In genomic region chr6:82790864-82791263, GRCm38 (mm10) we compare ENCODE assay signal across 26 mouse cellular contexts.
"Had no signal": no experiment of that assay in that cellular context is flagged by ENCODE, and none has a peak within 500 bp of the region (broad histone marks: within the 10 kb centered on the region; RNA-seq: fewer than 3 reads in every experiment).

No protein-coding gene starts in this region.

- H3K9me3 ChIP-seq: heart, embryonic 13.5 days; heart, embryonic 15.5 days; hindbrain, embryonic 13.5 days; hindbrain, embryonic 15.5 days; kidney, embryonic 15.5 days; limb, embryonic 10.5 days; liver, embryonic 13.5 days had no signal

- H3K27ac ChIP-seq: heart, embryonic 13.5 days; heart, embryonic 15.5 days; hindbrain, embryonic 13.5 days; hindbrain, embryonic 15.5 days; hindbrain, postnatal 0 days; kidney, embryonic 15.5 days; kidney, postnatal 0 days; limb, embryonic 10.5 days; limb, embryonic 12.5 days; liver, embryonic 13.5 days had no signal

- H3K27me3 ChIP-seq: heart, embryonic 13.5 days; heart, embryonic 15.5 days; hindbrain, embryonic 13.5 days; hindbrain, embryonic 15.5 days; kidney, embryonic 15.5 days; limb, embryonic 12.5 days; liver, embryonic 13.5 days had no signal

- H3K4me1 ChIP-seq: heart, embryonic 13.5 days; heart, embryonic 15.5 days; hindbrain, embryonic 13.5 days; hindbrain, embryonic 15.5 days; kidney, embryonic 15.5 days; limb, embryonic 10.5 days; limb, embryonic 12.5 days; liver, embryonic 13.5 days had no signal

- H3K4me2 ChIP-seq: heart, embryonic 11.5 days; heart, embryonic 13.5 days; heart, embryonic 15.5 days; hindbrain, embryonic 13.5 days; hindbrain, embryonic 15.5 days; kidney, embryonic 15.5 days; limb, embryonic 12.5 days; liver, embryonic 11.5 days; liver, embryonic 13.5 days had no signal

- H3K4me3 ChIP-seq: heart, embryonic 13.5 days; heart, embryonic 15.5 days; hindbrain, embryonic 13.5 days; hindbrain, embryonic 15.5 days; kidney, embryonic 15.5 days; limb, embryonic 10.5 days; limb, embryonic 12.5 days; liver, embryonic 13.5 days had no signal

- ATAC-seq: forebrain, embryonic 16.5 days; hindbrain, postnatal 0 days had no signal

- H3K9ac ChIP-seq: heart, embryonic 13.5 days; heart, embryonic 15.5 days; hindbrain, embryonic 13.5 days; hindbrain, embryonic 15.5 days; kidney, embryonic 15.5 days; limb, embryonic 12.5 days; liver, embryonic 13.5 days had no signal

- H3K36me3 ChIP-seq: heart, embryonic 13.5 days; heart, embryonic 15.5 days; hindbrain, embryonic 13.5 days; hindbrain, embryonic 15.5 days; kidney, embryonic 15.5 days; limb, embryonic 10.5 days; limb, embryonic 12.5 days; liver, embryonic 13.5 days had no signal

- DNase-seq: gastrocnemius, postnatal 14 days; gastrocnemius, postnatal 36 days; heart, adult 18-20 months; heart, postnatal 14 days; heart, postnatal 36 days; kidney, adult 11 months; kidney, adult 2 months; kidney, adult 9 months; kidney, postnatal 14 days; kidney, postnatal 36 days; layer of hippocampus, adult 9-11 months; layer of hippocampus, postnatal 36 days; liver; liver, embryonic 13.5 days had no signal
